Mouse (Mus musculus): ENCODE measurements around the gene Tat.

Gene Tat

GRCm38 (mm10) chr8:109990224-109990623 is at the start of gene Tat:
Gene Tat, plus strand, starts transcription at chr8:109990437.
- no peak for DNase-seq (ENCODE audit: low spot score)

- no peak for DNase-seq (ENCODE audit: low spot score)
These were observed 48.5 kb upstream of the Tat start for GRCm38 (mm10) chr8:109941606-109942360.

DNA sequence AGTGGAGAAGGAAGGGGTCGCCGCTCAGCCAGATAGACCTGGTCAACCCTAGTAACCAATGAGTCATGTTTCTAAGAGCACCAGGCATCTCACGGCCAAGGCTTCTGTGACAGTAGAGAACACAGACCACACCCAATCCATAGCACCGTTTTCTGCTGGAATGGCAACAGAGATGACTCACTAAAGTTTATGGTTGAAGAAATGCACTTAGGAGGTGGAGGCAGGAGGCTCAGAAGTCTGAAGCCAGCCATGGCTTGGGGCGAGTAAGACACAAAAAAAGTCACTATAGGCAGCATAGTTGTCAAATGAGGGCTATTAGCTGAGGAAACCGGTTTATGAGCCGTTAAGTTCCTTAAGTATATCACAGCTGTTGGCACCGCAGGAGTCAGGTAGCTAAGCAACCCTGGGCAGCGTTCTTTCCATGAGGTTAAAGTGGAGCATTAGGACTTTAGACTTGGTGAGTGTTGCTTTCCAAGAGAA is 45.0 kb upstream of the Tat start:
- DNase-seq (ENCODE audit: low spot score), result no peak

GRCm38 (mm10) chr8:109945694-109946093 is 44.5 kb upstream of the Tat start:
- no peak for DNase-seq (ENCODE audit: low spot score)

GRCm38 (mm10) chr8:109946272-109946671 is 44.0 kb upstream of the Tat start:
- no peak for DNase-seq (ENCODE audit: low spot score)

- peak; percentile 45 for DNase-seq (ENCODE audit: low spot score)
These were observed 42.6 kb upstream of the Tat start for GRCm38 (mm10) chr8:109947447-109948284.

- no peak for DNase-seq (ENCODE audit: low spot score)
These were observed 42.0 kb upstream of the Tat start for GRCm38 (mm10) chr8:109948285-109948564.

GRCm38 (mm10) chr8:109952171-109952570 is 38.1 kb upstream of the Tat start:
- DNase-seq (ENCODE audit: low spot score), result no peak

GRCm38 (mm10) chr8:109954486-109954948 is 35.7 kb upstream of the Tat start:
- DNase-seq (ENCODE audit: low spot score), result no peak

DNA sequence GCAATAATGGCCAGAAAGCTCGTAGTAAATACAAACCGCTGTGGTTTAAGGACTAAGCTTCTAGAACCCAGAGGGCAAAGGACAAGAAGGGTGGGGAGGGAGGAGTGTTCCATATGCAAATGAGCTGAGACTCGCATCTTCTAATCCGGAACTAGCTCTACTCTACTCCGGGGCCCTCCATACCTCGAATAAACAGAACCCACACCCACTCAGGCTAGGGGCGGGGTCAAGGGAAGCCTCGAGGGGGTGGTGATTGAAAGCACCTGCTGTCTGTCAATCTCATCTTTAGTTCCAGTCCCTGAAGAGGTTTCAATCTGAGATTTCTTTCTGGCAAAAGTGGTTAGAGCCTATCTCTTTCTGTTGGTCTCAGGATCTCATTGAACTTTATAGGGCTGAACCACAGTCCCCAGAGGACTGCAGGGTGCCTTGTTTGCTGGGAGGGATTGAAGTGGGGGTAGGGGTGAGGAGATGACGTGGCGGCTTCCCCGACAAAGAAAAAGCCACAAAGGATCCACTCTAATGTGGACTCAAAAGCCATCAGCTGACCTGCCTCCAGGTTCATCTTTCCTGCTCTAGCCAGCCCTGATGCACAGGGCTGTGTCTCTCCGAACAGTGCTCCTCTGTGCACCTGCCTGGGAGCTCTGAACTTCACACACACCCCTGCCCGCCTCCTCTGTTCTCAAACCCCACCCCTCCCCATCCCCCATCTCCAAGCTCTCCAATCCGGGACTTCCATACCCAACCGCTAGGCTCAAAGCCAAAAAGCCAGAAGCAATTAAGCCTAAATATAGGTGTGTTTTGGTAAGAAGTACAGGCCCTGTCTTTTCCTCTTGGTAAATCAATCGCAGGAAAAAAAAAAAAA is 32.8 kb upstream of the Tat start:
- DNase-seq (ENCODE audit: low spot score), result no peak

DNA sequence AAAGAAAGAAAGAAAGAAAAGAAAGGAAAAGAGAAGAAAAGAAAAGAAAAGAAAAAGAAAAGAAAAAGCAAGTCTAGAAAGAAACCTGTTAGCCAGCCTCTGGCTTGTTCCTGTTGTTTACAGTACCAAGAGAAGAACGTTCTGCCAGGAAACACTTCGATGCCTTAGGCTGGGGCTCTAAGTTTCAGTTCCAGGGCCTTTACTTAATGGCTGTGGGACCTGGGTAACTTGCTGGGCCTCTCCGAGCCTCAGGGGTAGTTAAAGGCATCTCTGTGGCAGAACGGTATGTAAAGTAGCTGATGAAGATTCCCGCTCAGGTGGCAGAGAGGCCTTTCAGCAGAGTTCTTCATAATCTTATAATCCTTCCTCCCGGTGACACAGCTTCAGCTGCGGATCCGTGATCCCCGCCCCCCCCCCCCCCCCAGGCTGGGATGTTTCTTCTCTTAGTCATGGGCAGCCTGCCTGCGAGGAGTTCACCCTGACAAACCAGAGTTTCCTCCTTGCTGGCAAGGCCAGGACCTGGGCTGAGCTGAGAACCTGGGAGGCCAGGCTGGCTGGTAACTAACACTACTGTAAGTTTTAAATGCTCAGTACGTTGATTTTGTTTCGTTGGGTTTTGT is 32.1 kb upstream of the Tat start:
- peak; percentile 78 for DNase-seq (ENCODE audit: low spot score)

GRCm38 (mm10) chr8:109959112-109959511 is 31.1 kb upstream of the Tat start:
- no peak for DNase-seq (ENCODE audit: low spot score)

GRCm38 (mm10) chr8:109961693-109962367 is 28.4 kb upstream of the Tat start, which contains the start of gene Marveld3:
Gene Marveld3, minus strand, starts transcription at chr8:109962203.
- peak; percentile 83 for DNase-seq (ENCODE audit: low spot score)

GRCm38 (mm10) chr8:109962896-109963295 is 27.3 kb upstream of the Tat start:
- no peak for DNase-seq (ENCODE audit: low spot score)

GRCm38 (mm10) chr8:109963421-109963820 is 26.8 kb upstream of the Tat start:
- DNase-seq (ENCODE audit: low spot score), result no peak

DNA sequence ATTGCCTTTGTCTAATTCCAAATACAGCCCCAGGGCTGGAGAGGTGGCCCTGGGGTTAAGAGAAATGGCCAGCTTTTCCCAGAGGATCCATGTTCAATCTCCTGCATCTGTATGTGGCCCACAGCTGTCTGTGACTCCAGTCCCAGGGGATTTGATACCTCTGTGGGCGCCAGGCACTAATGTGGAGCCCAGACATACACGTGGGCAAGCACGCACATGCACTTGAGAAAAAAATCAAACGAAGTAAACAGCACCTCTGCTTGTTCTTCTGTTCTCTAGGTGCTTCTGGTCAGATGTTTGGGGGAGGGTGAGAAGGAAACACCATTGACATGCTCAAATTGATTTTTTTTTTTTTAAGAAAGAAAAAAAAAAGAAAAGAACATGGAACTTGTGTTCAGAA is 26.1 kb upstream of the Tat start:
- DNase-seq (ENCODE audit: low spot score), result no peak

GRCm38 (mm10) chr8:109968837-109969236 is 21.4 kb upstream of the Tat start:
- DNase-seq (ENCODE audit: low spot score), result no peak

- DNase-seq (ENCODE audit: low spot score), result no peak
These were observed 19.9 kb upstream of the Tat start for GRCm38 (mm10) chr8:109970323-109970722.

DNA sequence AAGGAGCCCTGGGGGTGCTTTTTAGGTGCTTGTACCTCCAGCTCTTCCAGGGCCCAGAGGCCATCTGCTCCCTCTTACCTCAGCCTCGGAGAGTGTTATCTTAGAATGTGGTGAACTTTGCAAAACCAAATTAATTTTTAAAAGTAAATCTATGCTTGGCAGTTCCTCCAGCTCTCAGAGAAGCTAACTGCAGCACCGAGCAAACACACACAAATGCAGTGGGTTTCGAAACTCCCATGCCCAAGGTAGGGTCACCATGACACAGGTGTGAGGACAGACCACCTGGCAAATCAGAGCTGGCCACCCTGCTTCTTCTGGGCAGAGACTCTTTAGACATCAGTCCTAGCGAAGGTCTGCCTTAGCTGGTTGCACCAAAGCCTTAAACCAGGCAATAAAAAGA is 17.3 kb upstream of the Tat start:
- no peak for DNase-seq (ENCODE audit: low spot score)

- DNase-seq (ENCODE audit: low spot score), result no peak
These were observed 10.9 kb upstream of the Tat start for GRCm38 (mm10) chr8:109979339-109979738.
